Mouse (Mus musculus) E14TG2a.4 (cell line): ENCODE results near the gene Selenos.

Experiments used
- H3K27me3 ChIP-seq: 2 replicates; pipeline ENCODE4 v1.6.1; 2014; ENCODE audit warnings: low read length, control low read depth; ENCODE audit not compliant: insufficient read depth
- H3K36me3 ChIP-seq: 2 replicates; pipeline ENCODE4 v1.6.1; 2014; ENCODE audit warnings: low read length, control low read depth; ENCODE audit not compliant: insufficient read depth
- H3K4me1 ChIP-seq: replicated peaks from 2 replicates; pipeline ENCODE4 v1.6.1; 2014; ENCODE audit warnings: low read depth, low read length, control low read depth
- H3K4me3 ChIP-seq: replicated peaks from 2 replicates; pipeline ENCODE4 v1.5.1; 2014; ENCODE audit warnings: mild to moderate bottlenecking, low read length
- H3K9me3 ChIP-seq: 2 replicates; pipeline ENCODE4 v1.6.1; 2014; ENCODE audit warnings: low read length, control low read depth
- CTCF ChIP-seq: conservative IDR thresholded peaks from 2 replicates; pipeline ENCODE4 v1.5.1; 2014; ENCODE audit warnings: low read length
- NANOG ChIP-seq: IDR thresholded peaks from 2 replicates; pipeline ENCODE4 v1.6.1; 2014; ENCODE audit warnings: borderline replicate concordance, low read length, mixed read lengths
- POU5F1 ChIP-seq: IDR thresholded peaks from 2 replicates; pipeline ENCODE4 v1.6.1; 2014; ENCODE audit warnings: low read length, borderline replicate concordance

The Selenos gene

GRCm38 (mm10) chr7:66118796-66119195 lies 39.3 kb downstream of the Selenos start:
- Histone ChIP-seq H3K4me1 (peaks cover 34% of the 10 kb centered on the region), H3K9me3 (no peaks in the 10 kb centered on the region), H3K27me3 (no peaks in the 10 kb centered on the region), H3K36me3 (no peaks in the 10 kb centered on the region), H3K4me3 (no peak overlapping the region)
- TF ChIP-seq CTCF: no peak
- no peak for TF ChIP-seq POU5F1
- TF ChIP-seq NANOG: no peak

- TF ChIP-seq CTCF (no peak), NANOG (no peak), POU5F1 (no peak)
- H3K36me3 ChIP-seq: peaks cover 4% of the 10 kb centered on the region
- no peaks in the 10 kb centered on the region for H3K9me3 ChIP-seq
- peaks cover 32% of the 10 kb centered on the region for H3K4me1 ChIP-seq
- no peaks in the 10 kb centered on the region for H3K27me3 ChIP-seq
- H3K4me3 ChIP-seq: no peak overlapping the region
Observed at GRCm38 (mm10) chr7:66120139-66120538, 40.7 kb downstream of the Selenos start.

- Histone ChIP-seq H3K36me3 (peaks cover 11% of the 10 kb centered on the region), H3K4me1 (peaks cover 32% of the 10 kb centered on the region), H3K4me3 (no peak overlapping the region), H3K27me3 (no peaks in the 10 kb centered on the region), H3K9me3 (no peaks in the 10 kb centered on the region)
- TF ChIP-seq NANOG (no peak), POU5F1 (no peak), CTCF (no peak)
Observed at GRCm38 (mm10) chr7:66120702-66121396, 41.4 kb downstream of the Selenos start.

GRCm38 (mm10) chr7:66124551-66124968 lies 45.1 kb downstream of the Selenos start:
- peaks cover 30% of the 10 kb centered on the region for H3K4me1 ChIP-seq
- TF ChIP-seq NANOG (no peak), POU5F1 (no peak)
- peaks cover 33% of the 10 kb centered on the region for H3K36me3 ChIP-seq
- no peaks in the 10 kb centered on the region for H3K27me3 ChIP-seq
- H3K9me3 ChIP-seq: no peaks in the 10 kb centered on the region
- no peak overlapping the region for H3K4me3 ChIP-seq

- Histone ChIP-seq H3K4me3 (no peak overlapping the region), H3K27me3 (no peaks in the 10 kb centered on the region), H3K4me1 (peaks cover 25% of the 10 kb centered on the region), H3K36me3 (peaks cover 34% of the 10 kb centered on the region), H3K9me3 (no peaks in the 10 kb centered on the region)
- no peak for TF ChIP-seq POU5F1
- TF ChIP-seq NANOG: no peak
- TF ChIP-seq CTCF: no peak
Observed at GRCm38 (mm10) chr7:66125368-66125767, 45.9 kb downstream of the Selenos start.

- H3K9me3 ChIP-seq: peaks cover 4% of the 10 kb centered on the region; the same call in 1 of the 2 replicates
- H3K36me3 ChIP-seq: peaks cover 45% of the 10 kb centered on the region
- H3K4me1 ChIP-seq: peaks cover 10% of the 10 kb centered on the region
- H3K4me3 ChIP-seq: no peak overlapping the region
- TF ChIP-seq NANOG (peak; percentile 14; the same call in 1 of the 2 replicates), CTCF (no peak)
- no peaks in the 10 kb centered on the region for H3K27me3 ChIP-seq
Observed at GRCm38 (mm10) chr7:66127951-66128645, 48.6 kb downstream of the Selenos start.

GRCm38 (mm10) chr7:66128857-66129256 lies 49.4 kb downstream of the Selenos start:
- TF ChIP-seq POU5F1: no peak
- TF ChIP-seq CTCF: no peak
- no peak for TF ChIP-seq NANOG
- Histone ChIP-seq H3K27me3 (no peaks in the 10 kb centered on the region), H3K4me1 (peaks cover 10% of the 10 kb centered on the region), H3K36me3 (peaks cover 45% of the 10 kb centered on the region), H3K9me3 (peaks cover 4% of the 10 kb centered on the region; the same call in 1 of the 2 replicates), H3K4me3 (no peak overlapping the region)

GRCm38 (mm10) chr7:66130296-66130695 lies 50.8 kb downstream of the Selenos start:
- Histone ChIP-seq H3K27me3 (no peaks in the 10 kb centered on the region), H3K9me3 (peaks cover 4% of the 10 kb centered on the region; the same call in 1 of the 2 replicates), H3K36me3 (peaks cover 40% of the 10 kb centered on the region), H3K4me3 (no peak overlapping the region), H3K4me1 (peaks cover 9% of the 10 kb centered on the region; the same call in 1 of the 2 replicates)
- TF ChIP-seq POU5F1 (no peak), NANOG (no peak), CTCF (no peak)
